Mouse (Mus musculus) urinary bladder, postnatal 0 days (tissue): ENCODE results near the gene Crip2. TPM values are rescaled to one million over a fixed set of nuclear protein-coding genes. Genes with fewer than 3 reads are reported as not detected.

Experiments
- polyA plus RNA-seq: library from polyadenylated mRNA; unstranded; fragments of >200 nt; fragmentation: Nextera tagmentation; extraction: Ambion mirVana; gene quantifications from 2 replicates; pipeline ENCODE4 v1.2.1, GENCODE M21; 2015

The Crip2 gene
- 190 and 212 TPM in 2 replicates for polyA plus RNA-seq

GRCm38 (mm10) chr12:113139908-113140615 is at the start of gene Crip2:
Gene Crip2 (plus strand): TSS chr12:113140236.

GRCm38 (mm10) chr12:113097749-113098281 is 42.2 kb upstream of the Crip2 start, which contains the start of gene Mta1:
Gene Mta1 (plus strand): TSS chr12:113098278.

GRCm38 (mm10) chr12:113146112-113147057 is 6.3 kb downstream of the Crip2 start, which contains the start of gene Crip1:
Gene Crip1 (plus strand): TSS chr12:113146316.

DNA sequence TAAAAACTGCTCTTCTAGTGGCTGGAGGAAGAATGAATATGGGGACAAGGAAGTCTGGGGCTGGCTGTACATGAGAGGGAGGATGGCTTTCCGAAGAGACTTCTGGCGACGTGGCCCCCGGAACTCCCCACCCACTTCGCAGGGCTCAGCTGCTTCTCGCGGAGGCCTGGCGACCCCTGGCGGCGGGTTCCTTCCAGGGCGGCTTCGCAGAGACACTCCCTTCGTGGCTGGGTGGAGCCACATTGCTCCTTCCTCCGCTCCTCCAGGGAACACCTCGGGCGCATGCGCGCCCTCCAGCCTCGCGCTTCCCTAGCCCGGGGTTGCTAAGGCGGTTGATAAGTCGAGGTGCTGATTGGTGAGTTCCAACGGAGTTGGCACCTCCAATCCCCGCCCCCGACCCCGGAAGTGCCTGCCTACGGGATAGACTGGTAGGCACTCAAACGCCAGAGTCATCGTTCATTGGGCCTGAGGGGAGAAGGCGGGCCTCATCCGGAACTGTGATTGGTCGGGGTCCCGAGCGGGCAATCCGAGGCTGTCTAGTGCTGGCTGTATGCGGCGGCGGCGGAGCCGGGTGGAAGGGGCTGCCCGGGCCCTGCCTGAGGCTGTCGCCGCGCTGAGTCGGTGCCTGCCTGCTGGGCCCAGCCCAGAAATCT is 16.0 kb downstream of the Crip2 start, which contains the start of gene Tedc1:
Gene Tedc1, plus strand, starts transcription at position 535 of the 653 bp plus-strand sequence.

DNA sequence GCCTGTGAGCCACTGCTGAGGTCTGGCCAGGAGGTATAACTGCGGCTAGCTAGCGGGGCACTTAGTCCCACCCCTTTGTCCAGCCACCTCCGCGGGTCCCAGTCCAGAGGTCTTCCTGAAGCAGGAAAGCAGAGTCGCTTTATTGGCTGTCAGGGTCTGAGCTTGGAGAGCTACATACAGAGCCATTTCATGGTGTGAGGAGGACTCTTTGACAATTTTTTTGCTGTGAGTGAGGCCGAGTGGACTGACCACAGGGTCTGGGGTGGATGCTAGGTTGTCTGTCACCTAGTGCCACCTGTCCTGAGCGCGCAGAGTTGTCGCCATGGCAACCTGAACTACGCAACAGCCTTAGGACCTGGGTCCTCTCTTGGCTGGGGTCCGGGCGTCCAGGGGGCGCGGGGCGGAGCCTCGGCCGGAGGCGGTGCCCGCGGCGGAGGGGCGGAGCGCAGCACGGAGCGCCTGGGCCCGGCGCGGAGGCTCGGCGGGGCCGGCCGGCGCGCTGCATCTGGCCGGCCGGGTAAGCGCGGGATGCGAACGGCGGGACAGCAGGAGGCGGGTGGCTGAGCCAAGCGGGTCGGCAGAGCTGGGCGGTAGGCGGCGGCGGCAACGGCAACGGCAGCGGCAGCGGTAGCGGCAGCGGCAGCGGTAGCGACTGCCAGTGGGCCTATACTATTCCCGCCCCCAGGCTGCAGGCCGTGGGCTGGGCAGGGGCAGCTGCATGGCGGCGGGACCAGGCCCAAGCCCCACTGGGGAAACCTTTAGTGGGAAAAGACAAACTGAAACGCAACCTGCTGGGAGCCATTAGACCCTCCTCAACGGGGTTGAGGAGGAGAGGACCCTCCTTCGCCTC is 45.6 kb downstream of the Crip2 start, which contains the start of gene Tmem121:
Gene Tmem121, plus strand, starts transcription at position 489 of the 850 bp plus-strand sequence.

Other genes with a start within 250 kb of the Crip2 start
- gene Jag2, start 210.5 kb upstream of the Crip2 start, polyA plus RNA-seq = 3.5 and 4.5 TPM in 2 replicates
- 64.5 and 69.2 TPM in 2 replicates for gene Nudt14, start 198.1 kb upstream of the Crip2 start, polyA plus RNA-seq
- 14.5 and 14.6 TPM in 2 replicates for gene Btbd6, start 163.8 kb upstream of the Crip2 start, polyA plus RNA-seq
- 33.3 and 34.9 TPM in 2 replicates for gene Brf1, start 139.5 kb upstream of the Crip2 start, polyA plus RNA-seq
- 8.2 and 8.7 TPM in 2 replicates for gene Pacs2, start 125.7 kb upstream of the Crip2 start, polyA plus RNA-seq
- gene Tex22, start 65.7 kb upstream of the Crip2 start, polyA plus RNA-seq = not detected in 2 replicates
- gene Mta1, start 42.0 kb upstream of the Crip2 start, polyA plus RNA-seq = 7.0 and 7.5 TPM in 2 replicates
- gene Crip1, start 6.1 kb downstream of the Crip2 start, polyA plus RNA-seq = 1,080 and 1,215 TPM in 2 replicates
- 4.7 and 7.3 TPM in 2 replicates for gene Tedc1, start 16.2 kb downstream of the Crip2 start, polyA plus RNA-seq
- gene Tmem121, start 45.7 kb downstream of the Crip2 start, polyA plus RNA-seq = 2.9 and 3.8 TPM in 2 replicates